Mouse (Mus musculus): ENCODE measurements at regions not wholly inside any gene's neighbourhood (a gene's known extent, or its start where the extent isn't known, plus 50 kb on each side); places are given as distances from the start of the nearest gene placed in this dataset.

DNA sequence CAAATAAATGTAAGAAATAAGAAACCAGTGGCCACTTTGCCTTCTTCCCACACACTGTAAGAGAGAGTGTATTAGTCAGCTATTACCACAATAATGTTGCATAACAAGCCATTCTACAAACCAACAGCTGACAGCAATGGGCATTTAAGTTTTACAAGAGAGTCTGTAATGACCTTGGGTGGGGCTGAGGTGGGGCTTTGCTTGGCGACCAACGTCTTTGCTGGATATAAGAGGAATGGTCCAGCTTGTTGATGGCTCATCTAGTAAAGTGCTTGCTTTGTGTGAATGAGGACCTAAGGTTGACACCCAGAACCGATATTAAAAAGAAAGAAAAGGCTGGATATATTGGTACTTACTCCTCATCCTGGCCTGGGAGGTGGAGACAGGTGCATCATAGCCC lies 295.6 kb upstream of the Tbx3 start:
- TF ChIP-seq CTCF (IDR thresholded peaks at IDR 0.05 in 2 of 3, conservative IDR thresholded peaks at IDR 0.05 in 1 of 3; ENCODE audit: control insufficient read depth in 1 of 3, insufficient read depth in 1 of 3, low read depth in 2 of 3, low read length in 3 of 3, poor library complexity in 1 of 3, severe bottlenecking in 1 of 3): no peak
- TF ChIP-seq MAFK (IDR thresholded peaks at IDR 0.05; ENCODE audit: borderline replicate concordance, low read depth, low read length): no peak
- TF ChIP-seq RAD21 (IDR thresholded peaks at IDR 0.05; ENCODE audit: low read depth, low read length): no peak
- TF ChIP-seq POLR2A (IDR thresholded peaks at IDR 0.05; ENCODE audit: control insufficient read depth in 1 of 2, insufficient read depth in 1 of 2, low read depth in 1 of 2, low read length in 2 of 2, poor library complexity in 1 of 2): no peak
- TF ChIP-seq ZC3H11A (IDR thresholded peaks at IDR 0.05; ENCODE audit: low read depth, low read length): no peak
